Mouse (Mus musculus): Measurements from ENCODE around the gene Taf1c. TPM values are rescaled to one million over a fixed set of nuclear protein-coding genes. Genes with fewer than 3 reads are reported as not detected.
A peak's percentile ranks its signal among the peaks of the same experiment; 100 is the strongest.

Gene Taf1c
- 1.8 and 2.2 TPM in 2 replicates for polyA plus RNA-seq (2012)

GRCm38 (mm10) chr8:119604996-119605395, at the start of gene Taf1c:
Gene Taf1c, minus strand, starts transcription at chr8:119605222.
- Histone ChIP-seq H3K36me3 (ENCODE audit: control insufficient read depth) (peaks cover 34% of the 10 kb centered on the region), H3K4me1 (ENCODE audit: control insufficient read depth) (peaks cover 22% of the 10 kb centered on the region), H3K27me3 (ENCODE audit: control insufficient read depth) (no peaks in the 10 kb centered on the region), H3K9me3 (ENCODE audit: control insufficient read depth, low read length) (peaks cover 7% of the 10 kb centered on the region), H3K4me3 (replicated peaks) (peak within 1 kb of the TSS; percentile 76)
- no peak for TF ChIP-seq GATA1 (IDR thresholded peaks at IDR 0.05; ENCODE audit: low read length)
- no peak for TF ChIP-seq TAL1 (IDR thresholded peaks at IDR 0.05; ENCODE audit: low read length)

GRCm38 (mm10) chr8:119651324-119651723, 46.3 kb upstream of the Taf1c start:
- no peaks in the 10 kb centered on the region for H3K27me3 ChIP-seq (ENCODE audit: control insufficient read depth)
- no peaks in the 10 kb centered on the region for H3K36me3 ChIP-seq (ENCODE audit: control insufficient read depth)
- H3K9me3 ChIP-seq (ENCODE audit: control insufficient read depth, low read length), result peaks cover 10% of the 10 kb centered on the region
- TF ChIP-seq GATA1 (IDR thresholded peaks at IDR 0.05; ENCODE audit: low read length), result no peak
- TF ChIP-seq TAL1 (IDR thresholded peaks at IDR 0.05; ENCODE audit: low read length), result no peak
- no peaks in the 10 kb centered on the region for H3K4me1 ChIP-seq (ENCODE audit: control insufficient read depth)
- no peak overlapping the region for H3K4me3 ChIP-seq (replicated peaks)

- Histone ChIP-seq H3K27me3 (ENCODE audit: control insufficient read depth) (peaks cover 2% of the 10 kb centered on the region; the same call in 1 of the 2 replicates), H3K4me1 (ENCODE audit: control insufficient read depth) (no peaks in the 10 kb centered on the region), H3K9me3 (ENCODE audit: control insufficient read depth, low read length) (peaks cover 10% of the 10 kb centered on the region), H3K4me3 (replicated peaks) (no peak overlapping the region), H3K36me3 (ENCODE audit: control insufficient read depth) (no peaks in the 10 kb centered on the region)
- TF ChIP-seq TAL1 (IDR thresholded peaks at IDR 0.05; ENCODE audit: low read length) (no peak), GATA1 (IDR thresholded peaks at IDR 0.05; ENCODE audit: low read length) (no peak)
These were observed 41.8 kb upstream of the Taf1c start for GRCm38 (mm10) chr8:119646846-119647245.

- Histone ChIP-seq H3K9me3 (ENCODE audit: control insufficient read depth, low read length) (peaks cover 10% of the 10 kb centered on the region), H3K4me3 (replicated peaks) (no peak overlapping the region), H3K27me3 (ENCODE audit: control insufficient read depth) (peaks cover 2% of the 10 kb centered on the region; the same call in 1 of the 2 replicates), H3K4me1 (ENCODE audit: control insufficient read depth) (no peaks in the 10 kb centered on the region), H3K36me3 (ENCODE audit: control insufficient read depth) (no peaks in the 10 kb centered on the region)
- no peak for TF ChIP-seq GATA1 (IDR thresholded peaks at IDR 0.05; ENCODE audit: low read length)
- TF ChIP-seq TAL1 (IDR thresholded peaks at IDR 0.05; ENCODE audit: low read length), result no peak
These were observed 41.2 kb upstream of the Taf1c start for GRCm38 (mm10) chr8:119646197-119646596.

GRCm38 (mm10) chr8:119644981-119645597, 40.1 kb upstream of the Taf1c start:
- Histone ChIP-seq H3K4me1 (ENCODE audit: control insufficient read depth) (no peaks in the 10 kb centered on the region), H3K36me3 (ENCODE audit: control insufficient read depth) (no peaks in the 10 kb centered on the region), H3K4me3 (replicated peaks) (no peak overlapping the region), H3K9me3 (ENCODE audit: control insufficient read depth, low read length) (peaks cover 10% of the 10 kb centered on the region), H3K27me3 (ENCODE audit: control insufficient read depth) (peaks cover 2% of the 10 kb centered on the region; the same call in 1 of the 2 replicates)
- TF ChIP-seq GATA1 (IDR thresholded peaks at IDR 0.05; ENCODE audit: low read length), result no peak

- H3K4me1 ChIP-seq (ENCODE audit: control insufficient read depth), result no peaks in the 10 kb centered on the region
- no peaks in the 10 kb centered on the region for H3K36me3 ChIP-seq (ENCODE audit: control insufficient read depth)
- H3K9me3 ChIP-seq (ENCODE audit: control insufficient read depth, low read length), result peaks cover 10% of the 10 kb centered on the region
- H3K27me3 ChIP-seq (ENCODE audit: control insufficient read depth), result peaks cover 2% of the 10 kb centered on the region; the same call in 1 of the 2 replicates
- H3K4me3 ChIP-seq (replicated peaks), result no peak overlapping the region
- TF ChIP-seq TAL1 (IDR thresholded peaks at IDR 0.05; ENCODE audit: low read length) (no peak), GATA1 (IDR thresholded peaks at IDR 0.05; ENCODE audit: low read length) (no peak)
These were observed 39.5 kb upstream of the Taf1c start for GRCm38 (mm10) chr8:119644429-119644960.

- Histone ChIP-seq H3K36me3 (ENCODE audit: control insufficient read depth) (no peaks in the 10 kb centered on the region), H3K9me3 (ENCODE audit: control insufficient read depth, low read length) (peaks cover 10% of the 10 kb centered on the region)
These were observed 37.9 kb upstream of the Taf1c start for GRCm38 (mm10) chr8:119642960-119643359.

GRCm38 (mm10) chr8:119641058-119641457, 36.0 kb upstream of the Taf1c start:
- TF ChIP-seq TAL1 (IDR thresholded peaks at IDR 0.05; ENCODE audit: low read length) (no peak), GATA1 (IDR thresholded peaks at IDR 0.05; ENCODE audit: low read length) (no peak)
- H3K9me3 ChIP-seq (ENCODE audit: control insufficient read depth, low read length), result no peaks in the 10 kb centered on the region
- H3K4me1 ChIP-seq (ENCODE audit: control insufficient read depth), result no peaks in the 10 kb centered on the region
- H3K4me3 ChIP-seq (replicated peaks), result no peak overlapping the region
- no peaks in the 10 kb centered on the region for H3K36me3 ChIP-seq (ENCODE audit: control insufficient read depth)
- H3K27me3 ChIP-seq (ENCODE audit: control insufficient read depth), result peaks cover 2% of the 10 kb centered on the region; the same call in 1 of the 2 replicates

More at GRCm38 (mm10) chr8:119642960-119643359, 37.9 kb upstream of the Taf1c start:
- H3K27me3 ChIP-seq (ENCODE audit: control insufficient read depth), result peaks cover 2% of the 10 kb centered on the region; the same call in 1 of the 2 replicates
- no peaks in the 10 kb centered on the region for H3K4me1 ChIP-seq (ENCODE audit: control insufficient read depth)
- H3K4me3 ChIP-seq (replicated peaks), result no peak overlapping the region
- no peak for TF ChIP-seq GATA1 (IDR thresholded peaks at IDR 0.05; ENCODE audit: low read length)
- TF ChIP-seq TAL1 (IDR thresholded peaks at IDR 0.05; ENCODE audit: low read length), result no peak

- H3K9me3 ChIP-seq (ENCODE audit: control insufficient read depth, low read length), result no peaks in the 10 kb centered on the region
- TF ChIP-seq TAL1 (IDR thresholded peaks at IDR 0.05; ENCODE audit: low read length), result no peak
- TF ChIP-seq GATA1 (IDR thresholded peaks at IDR 0.05; ENCODE audit: low read length), result no peak
- H3K27me3 ChIP-seq (ENCODE audit: control insufficient read depth), result peaks cover 3% of the 10 kb centered on the region
- no peaks in the 10 kb centered on the region for H3K4me1 ChIP-seq (ENCODE audit: control insufficient read depth)
- no peaks in the 10 kb centered on the region for H3K36me3 ChIP-seq (ENCODE audit: control insufficient read depth)
- H3K4me3 ChIP-seq (replicated peaks), result no peak overlapping the region
These were observed 34.8 kb upstream of the Taf1c start for GRCm38 (mm10) chr8:119639798-119640197.

Measured in erythroblast, embryonic 14.5 days (primary cell).